Mouse (Mus musculus): Measurements from ENCODE around the gene Myo6.

Gene Myo6

DNA sequence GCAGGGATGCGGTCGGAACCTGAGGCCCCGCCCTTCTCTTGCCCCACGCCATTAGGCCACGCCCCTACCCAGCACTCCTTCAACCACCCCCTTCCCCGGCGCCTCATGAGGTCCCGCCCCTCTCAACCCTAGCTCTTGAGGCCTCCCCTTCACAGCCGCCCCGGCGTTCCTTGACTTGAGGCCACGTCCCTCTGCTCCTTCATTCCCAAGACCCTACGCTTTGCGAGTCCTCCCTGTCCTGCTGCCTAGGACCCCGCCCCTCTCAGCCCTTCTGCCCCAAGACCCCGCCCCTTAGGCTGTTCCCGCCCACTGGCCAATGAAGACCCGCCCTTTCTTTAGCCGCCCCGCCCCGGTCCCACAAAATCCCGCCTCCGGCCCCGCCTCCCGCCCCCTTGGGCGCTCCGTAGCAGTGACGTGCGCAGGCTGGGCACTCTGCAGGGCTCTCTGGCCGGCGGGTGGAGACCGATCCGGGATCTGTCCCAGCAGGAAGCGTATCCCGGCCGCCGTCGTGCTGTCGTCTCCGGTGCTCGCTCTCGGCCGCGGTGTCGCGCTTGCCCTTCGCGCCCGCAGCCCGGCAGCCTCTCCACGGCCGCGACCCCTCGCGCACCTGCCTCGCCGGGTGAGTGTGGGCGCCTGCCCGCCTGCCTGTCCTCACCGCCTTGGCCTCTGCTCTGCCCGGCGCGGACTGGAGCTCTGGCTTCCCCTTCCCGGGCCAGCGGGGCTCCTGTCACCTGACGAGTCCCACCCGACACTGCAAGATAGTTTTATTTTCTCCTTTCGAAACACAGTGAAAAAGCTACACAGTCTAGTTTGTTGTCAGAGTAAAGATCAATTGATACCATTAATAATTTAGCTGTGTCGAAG is at the start of gene Myo6:
Gene Myo6, plus strand, starts transcription at position 421 of the 864 bp plus-strand sequence.
- DNase-seq = peak; percentile 96

DNA sequence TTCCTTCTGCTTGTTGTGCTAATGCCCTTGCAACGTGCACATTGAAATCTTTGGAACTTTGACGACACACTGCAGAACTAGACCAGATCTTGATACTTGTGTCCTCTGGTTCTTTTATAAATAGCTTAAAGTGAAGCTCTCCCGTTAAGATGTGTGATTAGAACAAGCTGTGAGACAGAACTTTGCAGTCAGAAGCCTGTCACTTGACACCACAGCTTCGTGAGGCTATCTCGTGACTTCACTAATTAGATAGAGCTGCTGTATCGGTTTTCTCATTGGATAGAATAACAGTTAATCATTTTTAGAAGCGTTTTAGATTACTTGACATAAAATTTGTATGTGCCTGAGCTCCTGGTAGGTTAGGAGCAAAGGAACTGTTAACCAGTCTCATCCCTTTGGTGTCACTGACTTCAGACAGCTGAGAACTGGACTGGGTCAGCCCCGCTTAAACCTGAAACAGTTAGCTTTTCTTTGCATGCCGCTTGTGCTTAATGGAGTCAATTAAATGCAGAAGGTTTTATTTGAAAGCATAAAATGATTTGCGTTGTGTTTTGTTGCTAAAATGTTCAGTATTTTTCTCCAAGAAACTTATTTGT is 18.7 kb upstream of the Myo6 start:
- no peak for DNase-seq

DNA sequence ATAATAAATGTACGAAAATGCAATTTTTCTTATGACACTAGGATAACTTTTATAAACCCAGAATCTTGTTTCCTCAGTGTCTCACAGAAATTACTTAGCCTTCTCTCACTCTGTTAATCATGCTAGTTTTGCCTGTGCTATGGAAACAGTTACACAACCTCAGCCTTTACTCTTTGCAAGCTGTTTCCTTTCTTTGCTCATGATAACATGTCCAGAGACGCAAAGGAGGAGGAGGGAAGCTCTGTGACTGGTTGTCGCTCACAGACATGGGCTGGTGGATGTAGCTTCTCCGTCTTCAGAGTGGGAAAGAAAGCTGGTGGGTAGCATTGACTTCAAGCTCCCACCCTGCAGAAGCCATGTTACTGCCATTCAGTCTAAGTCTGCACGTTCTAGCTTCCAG is 15.2 kb upstream of the Myo6 start:
- DNase-seq = no peak

DNA sequence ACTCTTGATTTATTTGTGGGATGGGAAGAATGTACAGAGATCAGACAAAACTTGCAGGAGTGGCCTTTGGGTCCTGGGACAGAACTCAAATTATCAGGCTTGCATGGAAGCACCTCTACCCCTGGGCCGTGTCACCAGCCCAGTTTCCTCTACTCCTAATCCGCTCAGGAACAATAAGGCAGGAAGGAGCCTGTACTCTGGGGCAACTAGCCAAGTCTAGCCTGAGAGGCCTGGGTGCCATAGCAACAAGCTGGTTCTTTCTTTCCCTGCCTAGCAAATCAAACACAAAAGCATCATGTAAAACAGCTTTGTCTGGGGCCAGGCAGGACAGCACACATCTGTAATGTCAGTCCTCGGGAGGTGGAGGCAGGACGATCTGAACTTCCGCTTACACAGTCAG is 9.6 kb upstream of the Myo6 start:
- peak; percentile 55 for DNase-seq

DNA sequence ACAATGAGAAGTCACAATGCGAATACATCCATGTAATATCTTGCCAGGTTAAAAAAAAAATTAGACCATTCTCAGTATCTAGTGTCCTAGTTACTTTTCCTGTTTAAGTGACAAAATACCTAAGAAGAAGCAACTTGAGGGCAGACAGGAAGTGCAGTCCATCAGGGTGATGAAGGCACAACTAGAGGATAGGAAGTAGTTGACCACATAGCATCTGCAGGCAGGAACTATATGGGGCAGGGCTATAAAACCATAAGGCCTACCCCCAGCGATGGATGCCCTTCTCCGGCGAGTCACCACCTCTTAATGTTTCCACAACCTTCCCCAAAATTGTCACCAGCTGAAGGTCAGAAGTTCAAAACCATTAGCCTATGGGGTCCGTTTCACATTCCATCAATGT is 8.1 kb upstream of the Myo6 start:
- DNase-seq = no peak

DNA sequence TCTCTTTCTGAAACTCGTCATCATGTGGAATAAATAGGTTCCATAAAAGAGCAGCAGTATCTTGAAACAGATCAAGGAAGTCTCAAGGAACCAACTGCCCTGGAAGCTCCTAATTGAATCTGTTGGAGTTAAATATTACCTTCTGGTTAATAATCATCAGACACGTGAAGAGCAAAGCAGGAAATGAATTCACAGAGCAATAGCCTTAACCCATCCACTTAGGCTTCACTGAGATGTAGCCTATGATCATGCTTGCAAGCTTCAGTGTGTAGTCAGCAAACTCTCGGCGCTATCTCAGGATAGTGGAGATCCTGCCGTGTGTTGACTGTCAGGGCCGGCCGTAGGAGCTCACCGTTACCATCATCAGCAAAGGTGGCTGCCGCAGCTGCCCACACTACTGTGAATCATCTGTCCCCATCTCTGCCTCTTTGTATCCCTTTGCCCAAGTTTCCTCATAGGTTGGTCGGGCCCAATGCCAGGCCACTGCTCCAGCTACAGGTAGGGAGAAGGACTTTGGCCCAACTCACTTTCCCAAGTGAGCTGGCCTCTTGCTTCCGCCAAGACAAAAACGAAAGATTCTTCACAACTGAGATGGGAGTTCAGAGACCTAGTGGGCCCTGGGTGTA is 6.9 kb upstream of the Myo6 start:
- DNase-seq = peak; percentile 75

DNA sequence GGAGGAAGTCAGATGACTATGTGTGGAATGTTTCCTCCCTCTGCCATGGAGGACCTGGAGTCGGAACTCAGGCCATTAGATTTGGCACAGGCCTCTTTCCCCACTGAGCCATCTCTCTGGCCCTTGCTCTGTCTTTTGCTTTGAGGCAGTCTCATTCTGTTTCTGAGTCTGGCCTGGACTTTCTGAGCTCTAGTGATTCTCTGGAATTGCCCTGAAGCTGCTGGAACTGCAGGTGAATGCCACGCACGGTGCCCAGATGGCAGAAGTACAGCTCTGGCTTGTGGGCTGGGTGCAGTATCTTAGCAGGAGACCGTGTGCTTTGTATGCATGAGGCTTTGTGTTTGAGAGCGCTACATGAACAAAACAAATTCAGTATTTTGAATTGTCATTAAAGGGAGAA is 5.9 kb upstream of the Myo6 start:
- DNase-seq = peak; percentile 63

DNA sequence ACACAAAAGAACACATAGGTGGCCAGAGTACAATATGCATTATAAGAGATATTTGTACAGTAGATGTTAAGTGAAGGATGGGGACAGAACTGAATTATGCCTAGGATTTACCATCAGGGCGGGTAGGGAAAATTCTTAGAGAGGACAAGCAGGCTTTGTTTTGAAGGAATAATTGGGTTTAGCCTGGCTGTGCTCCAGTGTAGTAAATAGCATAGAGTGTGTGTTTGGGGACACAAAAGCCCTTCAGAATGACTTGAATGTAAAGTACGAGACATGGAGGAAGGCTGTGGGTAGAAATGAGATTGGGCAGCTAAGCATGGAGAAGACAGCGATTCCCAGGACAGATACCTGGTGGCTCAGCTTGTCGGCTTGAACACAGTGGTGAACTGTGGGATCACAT is 3.4 kb upstream of the Myo6 start:
- no peak for DNase-seq

DNA sequence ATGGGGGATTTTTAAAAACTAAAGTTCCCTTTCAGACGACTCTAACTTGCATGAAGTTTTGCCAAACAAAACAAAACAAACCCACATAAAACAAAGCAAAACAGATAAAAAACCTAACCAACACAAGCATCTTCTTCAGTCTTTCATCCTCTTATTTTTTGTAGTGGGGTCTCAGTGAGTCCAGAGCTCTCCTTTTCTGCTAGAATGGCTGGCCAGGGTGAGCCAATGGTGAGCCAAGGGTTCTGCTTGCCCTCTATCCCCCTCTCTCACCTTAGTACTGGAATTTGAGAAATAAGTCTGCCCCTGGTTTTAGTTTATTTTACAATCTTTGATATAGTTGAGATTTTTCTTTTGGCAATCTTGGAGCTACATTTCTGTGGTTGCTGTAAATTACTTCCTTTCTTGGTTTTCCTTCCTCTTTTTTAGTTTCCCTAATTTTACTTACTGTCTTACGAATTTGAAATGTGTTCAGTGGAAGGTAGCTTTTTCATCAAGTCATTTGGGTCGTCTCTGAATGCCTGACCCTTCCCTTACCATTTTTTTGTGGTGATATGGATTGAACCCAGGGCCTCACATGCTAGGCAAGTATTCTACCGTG is 1.6 kb upstream of the Myo6 start:
- no peak for DNase-seq

DNA sequence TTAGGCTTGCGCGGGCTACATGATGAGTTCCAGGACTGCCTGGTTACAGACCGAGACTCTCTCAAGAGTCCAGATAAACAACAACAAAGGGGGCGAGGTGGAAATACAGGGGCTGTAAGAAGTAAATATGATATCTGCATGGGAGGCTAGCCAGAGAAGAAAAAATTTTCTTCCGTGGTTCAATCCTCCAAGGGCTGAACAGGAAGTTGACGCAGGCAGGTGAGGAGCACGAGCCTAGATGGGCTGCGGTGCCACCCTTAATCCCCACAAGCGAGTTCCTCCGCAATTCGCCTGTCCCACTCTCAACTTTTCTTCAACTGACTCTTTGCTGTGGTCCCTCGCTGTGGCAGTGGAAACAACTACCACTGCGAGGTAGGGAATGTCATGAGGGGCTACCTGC is 640 bp upstream of the Myo6 start:
- DNase-seq = no peak

DNA sequence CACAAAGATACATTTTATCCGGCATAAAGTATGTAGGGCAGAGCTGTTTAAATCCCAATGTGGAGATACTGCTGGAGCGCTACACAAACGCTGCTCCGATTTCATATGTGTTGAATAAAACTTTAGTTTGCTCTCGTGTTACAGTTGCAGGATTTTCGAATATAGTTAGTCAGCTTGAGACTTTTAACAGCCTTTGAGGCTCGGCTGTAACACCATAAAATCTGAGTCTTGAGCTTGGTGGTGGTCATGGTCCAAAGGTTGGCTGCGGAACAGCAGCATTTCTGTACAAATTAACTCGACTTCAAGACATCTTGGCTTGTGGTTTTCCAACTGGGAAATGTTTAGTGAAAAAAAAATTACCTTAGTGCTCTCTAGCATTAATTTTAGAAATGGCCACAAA is 859 bp downstream of the Myo6 start:
- DNase-seq = peak; percentile 64

DNA sequence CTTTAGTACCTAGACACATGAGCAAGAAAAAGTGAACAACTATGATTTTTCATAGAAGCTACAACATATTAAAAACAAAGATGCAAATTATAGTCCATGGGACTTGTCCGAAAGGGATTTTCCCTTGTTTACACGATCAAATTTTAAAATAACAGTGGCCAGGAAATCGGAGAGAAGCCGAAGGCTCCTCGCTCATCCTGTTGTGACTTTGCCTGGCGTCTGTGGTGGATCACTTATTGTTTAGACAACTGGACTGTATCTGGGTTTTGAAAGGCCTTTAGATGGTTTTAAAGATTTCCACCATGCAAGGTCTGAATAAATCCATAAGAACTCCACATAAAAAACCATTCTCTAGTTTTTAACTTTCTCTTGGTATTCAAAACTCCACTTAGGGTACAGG is 1.6 kb downstream of the Myo6 start:
- DNase-seq = peak; percentile 18

DNA sequence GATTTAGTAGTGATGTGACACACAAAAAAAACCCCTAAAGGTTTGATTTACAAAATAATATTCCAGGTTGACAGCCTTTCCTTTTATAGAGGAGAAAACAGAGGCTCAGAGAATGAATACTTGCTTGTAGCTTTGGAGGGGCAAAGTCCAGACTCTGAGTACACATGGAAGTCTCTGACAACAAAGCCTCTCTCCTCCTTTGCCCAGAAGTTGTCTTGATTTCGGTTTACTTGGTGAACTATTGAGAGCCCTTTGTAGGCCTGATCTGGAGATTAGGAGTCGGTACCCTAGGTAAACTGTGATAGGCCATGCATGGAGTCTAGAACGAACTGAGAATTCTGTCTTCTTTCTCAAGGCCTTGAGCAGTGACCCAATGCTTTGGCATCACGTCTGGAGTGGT is 2.3 kb downstream of the Myo6 start:
- DNase-seq = peak; percentile 42

DNA sequence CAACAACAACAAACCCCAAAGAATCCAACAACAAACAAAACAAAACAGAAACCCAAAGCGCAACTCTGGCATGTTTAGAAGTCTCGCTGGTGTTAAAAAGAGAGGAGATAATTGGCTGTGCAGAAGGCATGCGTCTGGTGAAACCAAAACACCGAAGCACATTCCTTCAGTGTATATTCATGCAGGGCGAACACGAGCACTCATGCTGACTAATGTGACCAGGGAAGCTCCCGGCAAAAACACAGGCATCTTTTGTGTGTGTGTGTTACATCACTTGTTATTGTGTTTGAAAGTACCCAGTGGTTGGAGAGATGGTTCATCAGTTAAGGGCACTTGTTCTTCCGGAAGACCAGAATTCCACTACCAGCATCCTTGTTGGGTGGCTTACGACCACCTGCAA is 4.7 kb downstream of the Myo6 start:
- no peak for DNase-seq

DNA sequence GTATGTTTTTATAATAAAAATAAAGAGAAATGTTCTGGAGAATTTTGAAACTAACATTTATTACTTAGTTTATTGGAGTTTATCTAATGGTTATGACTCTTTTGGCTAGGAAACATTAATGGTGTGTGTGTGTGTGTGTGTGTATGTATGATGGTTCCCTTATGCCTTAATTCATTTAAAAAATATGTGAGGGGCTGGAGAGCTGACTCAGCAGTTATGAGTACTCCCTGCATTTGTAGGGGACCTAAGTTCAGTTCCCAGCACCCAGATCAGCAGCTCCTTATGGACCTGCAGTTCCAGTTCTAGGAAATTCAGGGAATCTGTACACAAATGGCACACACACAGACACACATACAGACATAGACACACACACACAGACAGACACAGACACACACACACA is 6.4 kb downstream of the Myo6 start:
- DNase-seq = no peak

DNA sequence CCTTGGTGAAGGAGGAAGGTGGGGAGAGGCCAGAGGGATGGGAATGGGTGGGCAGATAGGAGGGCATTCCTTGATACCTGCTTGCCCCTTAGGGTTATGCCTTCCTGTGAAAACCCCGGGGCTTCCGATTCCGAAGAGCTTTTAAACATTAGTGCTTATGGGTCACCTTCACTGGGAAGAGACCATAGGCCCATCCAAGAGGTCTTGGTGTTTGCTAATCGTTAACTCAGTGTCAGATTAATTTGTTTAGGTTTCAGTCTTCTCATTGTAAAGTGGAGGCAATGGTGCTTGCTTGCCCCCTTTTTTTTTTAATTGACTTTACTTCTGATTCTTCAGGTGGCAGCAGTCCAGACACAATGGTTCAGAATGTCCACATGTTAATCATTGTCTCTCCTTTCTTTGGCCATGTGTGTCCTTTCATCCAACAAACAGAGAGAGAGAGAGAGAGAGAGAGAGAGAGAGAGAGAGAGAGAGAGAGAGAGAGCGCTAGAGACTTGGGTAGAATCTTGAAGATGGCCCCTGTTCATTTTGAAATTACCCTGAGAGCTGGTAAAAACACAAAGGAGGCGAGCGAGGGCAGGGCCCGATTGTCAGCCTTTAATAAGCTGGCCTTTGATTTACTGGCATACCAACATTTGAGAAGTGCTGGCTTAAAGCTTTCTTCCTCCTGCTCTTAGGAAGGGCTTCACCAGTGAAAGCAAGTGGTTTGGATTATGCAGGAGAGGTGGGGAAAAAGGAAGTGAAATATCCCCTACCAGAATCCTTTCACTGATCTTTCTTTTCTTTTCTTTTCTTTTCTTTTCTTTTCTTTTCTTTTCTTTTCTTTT is 7.8 kb downstream of the Myo6 start:
- DNase-seq = no peak

DNA sequence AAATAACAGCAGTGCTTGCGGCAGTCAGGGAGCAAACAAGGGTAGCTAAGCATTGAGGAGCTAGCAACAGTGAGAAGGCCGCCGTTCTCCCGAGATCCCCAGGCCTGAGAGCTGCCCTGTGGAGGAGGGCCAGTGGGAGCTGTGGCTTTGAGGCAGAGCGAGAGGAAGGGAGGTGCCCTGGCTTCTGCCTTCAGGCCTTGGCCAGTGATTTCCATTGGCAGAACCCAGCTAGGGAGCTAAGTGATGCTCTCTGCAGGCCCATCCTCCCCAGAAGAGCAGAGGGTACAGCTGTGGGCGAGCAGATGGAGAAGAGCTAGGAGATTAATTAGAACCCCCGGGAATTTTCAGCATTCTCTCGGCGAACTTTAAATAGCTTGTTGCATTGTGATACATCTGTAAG is 8.8 kb downstream of the Myo6 start:
- no peak for DNase-seq

DNA sequence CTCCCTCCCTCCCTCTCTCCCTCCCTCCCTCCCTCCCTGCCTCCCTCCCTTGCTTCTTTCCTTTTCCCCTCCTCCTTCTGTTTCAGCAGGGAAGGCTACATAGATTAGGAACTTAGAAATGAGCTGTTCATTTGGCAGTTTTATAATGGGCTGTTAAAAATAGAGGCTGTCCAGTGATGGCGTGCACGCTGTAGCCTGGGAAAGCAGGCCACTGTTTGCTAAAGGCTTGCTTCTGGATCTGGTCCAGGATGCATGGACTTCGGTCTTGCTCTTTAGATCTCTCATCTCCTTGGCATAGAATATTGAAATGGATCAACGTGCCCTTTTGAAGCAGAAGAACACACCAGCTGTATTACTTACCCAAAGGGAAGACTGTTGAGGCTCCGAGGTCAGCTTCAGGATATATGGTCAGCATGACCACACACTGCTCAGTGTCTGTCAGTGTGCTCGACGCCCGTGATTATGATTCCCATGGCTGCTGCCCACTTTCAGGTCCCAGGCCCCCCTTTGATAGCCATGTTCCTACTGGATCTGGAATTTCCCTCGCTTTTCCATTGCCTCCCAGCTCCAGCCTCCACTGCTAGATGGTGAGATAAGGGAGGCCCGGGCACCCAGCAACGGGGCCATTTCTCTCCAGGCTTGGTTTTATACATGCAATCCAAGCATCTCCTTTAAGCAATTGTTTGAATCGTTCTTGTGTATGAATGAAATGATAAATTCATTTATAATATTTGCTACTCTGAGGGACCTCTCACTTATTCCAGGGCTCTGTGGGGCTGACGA is 12.1 kb downstream of the Myo6 start:
- DNase-seq = peak; percentile 62

DNA sequence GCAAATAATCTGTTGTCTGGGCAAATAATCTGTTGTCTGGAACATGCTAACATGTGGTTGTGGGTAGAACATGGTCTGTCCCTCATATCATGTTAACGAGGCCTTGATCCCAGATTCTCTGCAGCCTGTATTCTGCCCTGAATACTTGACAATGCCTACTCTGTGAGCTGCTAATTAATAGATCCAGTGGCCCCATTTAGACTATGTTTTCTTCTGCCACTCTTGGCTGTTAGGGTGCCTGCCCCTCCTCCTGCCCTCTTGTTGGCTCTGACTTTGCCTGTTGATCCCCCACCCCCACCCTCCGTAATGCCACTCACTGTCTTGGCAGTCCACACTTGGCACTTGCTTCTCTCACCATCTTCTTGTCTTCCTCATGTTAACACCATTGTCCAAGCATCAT is 13.8 kb downstream of the Myo6 start:
- no peak for DNase-seq

DNA sequence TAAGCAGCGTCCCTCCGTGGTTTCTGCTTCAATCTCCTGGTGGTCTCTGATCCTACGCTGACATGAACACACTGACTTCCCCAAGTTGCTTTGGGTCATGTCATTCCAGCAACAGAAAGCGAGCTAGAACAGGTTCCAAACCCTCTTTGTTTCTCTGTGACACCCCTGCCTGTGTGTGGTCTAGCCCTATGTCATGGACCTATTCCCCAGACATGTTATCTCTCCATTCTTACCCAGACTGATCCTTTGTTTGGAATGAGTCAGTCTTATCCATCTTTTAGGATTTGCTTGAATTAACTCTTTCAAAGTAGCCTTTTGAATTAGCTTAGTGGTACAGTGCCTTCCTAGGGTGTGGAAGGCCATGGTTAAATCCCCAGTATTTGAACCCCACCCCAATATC is 14.9 kb downstream of the Myo6 start:
- no peak for DNase-seq

DNA sequence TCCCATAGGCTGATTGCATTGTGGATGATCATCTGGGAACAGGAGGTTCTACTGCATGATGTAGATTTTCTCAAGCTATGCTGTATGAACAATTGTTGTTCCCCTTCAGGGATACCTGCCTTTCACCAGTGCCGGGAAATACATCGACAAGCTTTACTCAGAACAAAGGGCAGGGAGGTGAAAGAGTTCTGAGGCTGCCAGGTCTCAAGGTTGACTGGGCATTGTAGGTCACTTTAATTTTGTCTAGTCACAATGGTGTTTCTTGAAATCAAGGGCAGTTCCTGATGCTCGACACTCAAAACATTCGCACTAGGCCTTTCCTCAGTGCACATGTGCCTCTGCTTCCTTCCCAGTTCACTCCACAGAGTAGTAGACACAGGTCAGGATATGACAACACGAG is 15.9 kb downstream of the Myo6 start:
- DNase-seq = no peak

DNA sequence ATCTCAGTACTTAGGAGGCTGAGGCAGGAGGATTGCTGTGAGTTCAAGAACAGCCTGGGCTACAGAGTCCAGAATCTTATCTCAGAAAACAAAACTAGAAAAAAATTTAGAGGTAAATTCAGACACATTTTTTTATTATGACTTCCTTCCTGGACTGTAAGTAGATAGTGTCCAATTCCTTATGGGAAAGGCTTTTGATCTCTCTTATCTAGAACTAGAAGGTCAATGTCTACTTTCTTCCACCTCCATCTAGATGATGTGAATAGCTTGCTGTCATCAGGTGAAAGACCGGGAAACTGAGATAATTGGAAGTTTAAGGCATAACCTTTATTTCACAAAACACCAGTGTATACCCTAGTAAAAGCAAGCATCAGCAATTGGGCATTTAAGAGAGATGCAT is 16.9 kb downstream of the Myo6 start:
- DNase-seq = no peak

Measured in kidney, adult 18-20 months (tissue).